Mouse (Mus musculus): ENCODE data around the gene Zfp423.
A peak's percentile ranks its signal among the peaks of the same experiment; 100 is the strongest.

The Zfp423 gene

GRCm38 (mm10) chr8:87959320-87959920, at the start of gene Zfp423:
Gene Zfp423, minus strand, starts transcription at chr8:87959595.
- no peak for DNase-seq (ENCODE audit: low spot score)

GRCm38 (mm10) chr8:88006811-88007210, 47.4 kb upstream of the Zfp423 start:
- DNase-seq (ENCODE audit: low spot score): no peak

DNA sequence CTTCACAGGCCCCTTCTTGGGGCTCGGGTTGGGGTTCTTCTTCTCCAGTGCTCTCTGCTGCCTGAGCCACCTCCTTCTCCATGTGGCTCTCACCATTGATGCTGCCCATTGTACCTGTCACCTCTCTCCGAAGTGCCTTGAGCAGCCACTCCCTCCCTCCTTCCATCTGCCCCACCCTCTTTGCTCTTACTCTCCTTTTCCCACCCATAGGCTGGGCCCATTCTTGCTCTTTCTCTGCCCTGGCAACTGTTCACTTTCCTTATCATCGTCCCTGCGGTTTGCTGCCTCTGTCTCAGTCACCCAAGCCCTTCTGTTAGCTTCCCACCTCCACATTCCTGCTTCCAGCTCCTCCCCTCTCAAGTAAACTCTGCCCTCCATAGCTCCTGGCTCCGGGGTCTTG, 25.4 kb upstream of the Zfp423 start:
- DNase-seq (ENCODE audit: low spot score): no peak

- DNase-seq (ENCODE audit: low spot score): no peak
These were observed 24.6 kb upstream of the Zfp423 start for GRCm38 (mm10) chr8:87984032-87984431.

GRCm38 (mm10) chr8:87982936-87983335, 23.5 kb upstream of the Zfp423 start:
- DNase-seq (ENCODE audit: low spot score): no peak

DNA sequence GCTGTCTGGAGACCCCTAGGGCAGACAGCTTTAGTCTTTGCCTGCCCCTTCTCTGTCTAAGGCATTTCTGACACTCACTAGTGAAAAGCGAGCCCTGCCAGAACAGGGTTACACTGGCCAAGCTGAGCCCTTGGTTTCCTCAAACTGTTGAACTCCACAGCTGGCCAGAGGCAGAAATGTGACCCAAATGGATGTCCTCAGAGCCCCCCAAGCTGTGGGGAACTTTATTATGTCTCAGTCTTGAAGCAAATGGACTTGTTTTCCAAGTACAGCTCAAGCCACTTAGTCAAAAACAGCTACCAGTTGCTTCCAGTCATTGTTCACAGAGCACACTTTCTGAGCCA, 16.0 kb upstream of the Zfp423 start:
- DNase-seq (ENCODE audit: low spot score): no peak

DNA sequence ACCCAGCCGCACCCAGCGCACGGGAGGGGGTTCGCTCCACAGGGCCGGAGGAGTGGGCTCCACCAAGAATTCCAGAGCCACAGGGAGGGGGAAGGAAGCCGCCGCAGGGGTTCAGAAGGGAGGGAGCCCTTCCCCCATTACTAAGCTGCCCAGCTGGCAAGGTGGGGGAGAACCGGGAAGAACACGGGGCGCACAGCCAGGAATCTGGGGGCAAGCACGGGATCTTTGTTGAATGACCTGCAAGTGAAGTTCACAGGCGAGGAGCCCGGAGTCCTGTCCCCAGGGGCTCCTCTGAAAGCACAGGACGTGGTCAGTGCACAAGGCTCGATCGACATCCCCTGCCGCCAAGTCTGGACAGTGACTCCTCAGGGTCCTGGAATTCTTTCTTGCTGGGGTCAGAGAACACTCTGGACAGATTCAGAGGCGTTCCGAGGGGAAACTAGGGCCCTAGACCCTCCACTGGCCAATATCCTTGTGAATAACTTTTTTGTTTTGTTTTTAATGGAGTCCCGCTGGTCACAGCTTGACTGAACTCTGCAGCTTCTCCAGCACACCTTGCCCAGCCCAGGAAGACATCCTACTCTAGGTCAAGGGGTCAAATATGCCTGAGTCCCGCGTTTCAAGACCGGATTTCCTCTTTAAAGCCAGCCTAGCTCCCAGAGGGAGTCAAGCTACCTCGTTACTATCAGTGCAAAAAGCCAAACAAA, 15.5 kb upstream of the Zfp423 start:
- DNase-seq (ENCODE audit: low spot score): peak; percentile 45

DNA sequence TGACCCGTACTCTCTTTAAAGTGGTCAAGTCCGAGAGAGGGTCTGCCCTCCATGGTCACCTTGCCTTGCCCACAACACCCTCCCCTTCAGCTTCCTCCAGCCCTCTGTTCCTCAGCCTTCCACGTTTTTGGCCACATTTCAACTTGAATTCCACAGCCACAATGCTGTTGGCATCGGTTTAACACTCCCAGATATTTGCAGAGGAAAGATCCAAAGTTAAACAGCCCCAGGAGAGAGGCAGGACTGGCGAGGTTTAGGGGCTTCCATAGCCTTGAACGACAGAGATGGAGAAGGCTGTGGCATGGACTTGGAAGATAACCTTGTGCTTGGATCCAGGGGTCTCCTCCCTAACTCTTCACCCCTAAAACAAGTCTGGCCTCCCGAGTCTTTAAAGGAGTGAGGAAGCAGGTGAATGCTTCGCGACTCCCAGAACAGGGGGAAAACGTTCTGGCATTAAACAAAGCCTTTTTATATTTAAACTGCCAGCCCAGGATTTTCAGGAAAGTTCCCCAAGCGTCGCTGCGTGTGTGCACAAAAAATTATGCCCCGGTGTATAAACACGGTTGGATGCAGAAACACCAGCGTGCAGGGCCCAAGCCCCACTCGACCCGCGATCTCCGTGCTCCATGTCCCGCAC, 14.8 kb upstream of the Zfp423 start:
- no peak for DNase-seq (ENCODE audit: low spot score)

DNA sequence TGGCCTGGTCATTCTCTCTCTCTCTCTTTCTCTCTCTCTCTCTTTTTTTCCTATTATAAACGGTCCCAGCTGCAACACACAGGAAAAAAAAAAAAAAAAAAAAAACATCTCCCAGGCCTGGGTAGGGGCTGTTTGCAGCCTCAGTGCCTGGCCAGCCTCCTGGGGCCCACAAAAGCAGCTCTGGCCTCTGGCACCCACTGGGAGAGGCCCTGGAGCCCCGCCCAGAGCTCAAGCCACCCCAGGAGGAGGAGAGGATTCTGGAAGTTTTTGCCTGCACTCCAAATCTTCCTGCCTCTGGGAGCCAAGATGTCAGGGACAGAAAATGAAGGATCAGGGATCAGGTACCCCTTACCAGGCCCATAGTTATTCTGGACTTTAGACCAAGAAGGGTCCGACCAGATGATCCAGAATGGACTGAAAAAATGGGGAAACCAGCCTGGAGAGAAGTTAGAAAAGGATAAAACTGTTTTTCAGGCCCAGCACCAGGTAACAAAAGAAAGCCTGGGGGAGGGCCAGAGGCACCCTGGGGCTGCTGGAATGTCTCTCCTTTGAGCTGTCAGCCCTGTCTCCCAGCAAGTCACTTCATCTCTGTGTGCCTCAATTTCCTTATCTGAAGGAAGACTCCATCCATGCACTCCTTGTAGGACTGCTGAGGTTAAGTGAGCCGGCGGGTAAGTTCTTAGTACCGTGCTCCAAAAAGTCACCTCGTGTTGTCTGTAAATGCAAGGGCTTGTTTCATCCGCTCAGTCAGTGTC, 8.6 kb upstream of the Zfp423 start:
- DNase-seq (ENCODE audit: low spot score): no peak

- no peak for DNase-seq (ENCODE audit: low spot score)
These were observed 7.8 kb upstream of the Zfp423 start for GRCm38 (mm10) chr8:87967057-87967820.

GRCm38 (mm10) chr8:87962514-87963225, 3.3 kb upstream of the Zfp423 start:
- DNase-seq (ENCODE audit: low spot score): no peak

- peak; percentile 18 for DNase-seq (ENCODE audit: low spot score)
These were observed 2.5 kb upstream of the Zfp423 start for GRCm38 (mm10) chr8:87961680-87962513.

- DNase-seq (ENCODE audit: low spot score): peak; percentile 62
These were observed 1.7 kb upstream of the Zfp423 start for GRCm38 (mm10) chr8:87961108-87961507.

DNA sequence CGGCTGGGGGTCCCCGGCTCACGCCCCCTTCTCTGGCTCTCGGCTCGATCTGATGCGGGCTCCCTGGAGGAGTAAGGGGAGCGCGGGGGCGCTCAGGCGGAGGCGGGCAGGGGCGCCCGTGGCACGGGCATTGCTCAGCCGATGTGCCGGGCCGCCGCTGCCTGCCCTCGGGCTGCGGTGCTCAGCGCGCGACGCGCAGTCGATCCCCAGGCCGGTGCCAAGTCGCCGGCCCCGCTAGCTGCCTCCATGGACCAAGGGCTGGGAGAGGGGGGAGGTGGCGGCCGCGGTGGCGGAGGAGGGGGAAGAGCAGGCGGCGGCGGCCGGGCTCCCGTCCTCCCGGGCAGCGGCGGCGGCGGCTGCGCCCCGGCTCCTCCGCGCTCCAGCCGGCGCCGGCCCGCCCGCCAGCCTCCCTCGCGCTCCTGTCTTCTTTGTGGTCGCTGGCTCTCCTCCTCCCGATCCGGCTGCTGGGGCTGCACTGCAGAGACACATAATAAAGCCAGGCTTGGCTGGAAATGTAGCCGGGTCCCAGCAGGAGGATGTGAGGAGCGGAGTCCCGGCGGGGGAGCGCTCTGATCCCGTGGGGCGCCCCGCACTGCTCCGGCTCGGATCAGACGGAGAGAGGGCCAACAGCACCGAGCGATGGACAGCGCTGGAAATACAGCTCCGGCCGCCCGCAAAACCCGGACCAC, 810 bp upstream of the Zfp423 start:
- peak; percentile 57 for DNase-seq (ENCODE audit: low spot score)

- DNase-seq (ENCODE audit: low spot score): no peak
These were observed 710 bp downstream of the Zfp423 start for GRCm38 (mm10) chr8:87958451-87959319.

- DNase-seq (ENCODE audit: low spot score): no peak
These were observed 1.4 kb downstream of the Zfp423 start for GRCm38 (mm10) chr8:87957871-87958450.

GRCm38 (mm10) chr8:87956001-87956400, 3.4 kb downstream of the Zfp423 start:
- no peak for DNase-seq (ENCODE audit: low spot score)

DNA sequence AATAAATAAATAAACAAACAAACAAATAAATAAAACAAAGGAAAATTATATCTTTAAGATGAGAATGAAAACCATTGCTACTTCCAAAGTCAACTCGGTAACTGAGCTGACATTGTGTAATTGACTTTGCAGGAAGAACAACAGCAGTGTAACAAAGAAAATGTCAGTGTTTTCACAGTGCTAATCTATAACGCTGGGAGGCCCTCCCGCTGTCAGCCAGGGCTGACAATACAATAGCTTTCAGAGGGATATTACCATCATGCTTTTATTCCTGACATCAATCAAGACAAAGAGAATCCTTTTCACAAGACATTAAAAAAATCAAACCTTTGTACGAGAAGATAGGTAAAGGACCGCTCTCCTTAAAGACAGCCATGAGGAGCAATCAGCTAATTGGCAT, 5.9 kb downstream of the Zfp423 start:
- no peak for DNase-seq (ENCODE audit: low spot score)

Data from testis, postnatal 14 days (tissue).